Mouse (Mus musculus): ENCODE data around the gene Snap91.

Snap91 gene

GRCm38 (mm10) chr9:86880113-86880972 lies at the start of gene Snap91:
Gene Snap91 (minus strand): TSS chr9:86880654.
- DNase-seq (ENCODE audit: low read depth): no peak

GRCm38 (mm10) chr9:86926519-86926918 lies 46.1 kb upstream of the Snap91 start:
- DNase-seq (ENCODE audit: low read depth): no peak

- DNase-seq (ENCODE audit: low read depth): no peak
Measured at GRCm38 (mm10) chr9:86925688-86926087, 45.2 kb upstream of the Snap91 start.

- no peak for DNase-seq (ENCODE audit: low read depth)
Measured at GRCm38 (mm10) chr9:86922430-86922829, 42.0 kb upstream of the Snap91 start.

- no peak for DNase-seq (ENCODE audit: low read depth)
Measured at GRCm38 (mm10) chr9:86916543-86916942, 36.1 kb upstream of the Snap91 start.

- DNase-seq (ENCODE audit: low read depth): no peak
Measured at GRCm38 (mm10) chr9:86899502-86900199, 19.2 kb upstream of the Snap91 start.

GRCm38 (mm10) chr9:86879216-86880112 lies 990 bp downstream of the Snap91 start:
- DNase-seq (ENCODE audit: low read depth): no peak

- no peak for DNase-seq (ENCODE audit: low read depth)
Measured at GRCm38 (mm10) chr9:86878716-86879115, 1.7 kb downstream of the Snap91 start.

- DNase-seq (ENCODE audit: low read depth): no peak
Measured at GRCm38 (mm10) chr9:86873681-86874080, 6.8 kb downstream of the Snap91 start.

GRCm38 (mm10) chr9:86869586-86870338 lies 10.7 kb downstream of the Snap91 start:
- no peak for DNase-seq (ENCODE audit: low read depth)

- no peak for DNase-seq (ENCODE audit: low read depth)
Measured at GRCm38 (mm10) chr9:86858101-86858500, 22.4 kb downstream of the Snap91 start.

GRCm38 (mm10) chr9:86857626-86858025 lies 22.8 kb downstream of the Snap91 start:
- no peak for DNase-seq (ENCODE audit: low read depth)

GRCm38 (mm10) chr9:86852861-86853260 lies 27.6 kb downstream of the Snap91 start:
- DNase-seq (ENCODE audit: low read depth): no peak

GRCm38 (mm10) chr9:86851689-86852088 lies 28.8 kb downstream of the Snap91 start:
- no peak for DNase-seq (ENCODE audit: low read depth)

GRCm38 (mm10) chr9:86850452-86851207 lies 29.8 kb downstream of the Snap91 start:
- no peak for DNase-seq (ENCODE audit: low read depth)

GRCm38 (mm10) chr9:86843747-86844353 lies 36.6 kb downstream of the Snap91 start:
- no peak for DNase-seq (ENCODE audit: low read depth)

GRCm38 (mm10) chr9:86829792-86830191 lies 50.7 kb downstream of the Snap91 start:
- DNase-seq (ENCODE audit: low read depth): no peak

GRCm38 (mm10) chr9:86829034-86829433 lies 51.4 kb downstream of the Snap91 start:
- DNase-seq (ENCODE audit: low read depth): no peak

- DNase-seq (ENCODE audit: low read depth): no peak
Measured at GRCm38 (mm10) chr9:86819366-86819765, 61.1 kb downstream of the Snap91 start.

- no peak for DNase-seq (ENCODE audit: low read depth)
Measured at GRCm38 (mm10) chr9:86817673-86818072, 62.8 kb downstream of the Snap91 start.
